Mouse (Mus musculus): Measurements from ENCODE around the gene Tpst1.
A peak's percentile ranks its signal among the peaks of the same experiment; 100 is the strongest.

The Tpst1 gene

DNA sequence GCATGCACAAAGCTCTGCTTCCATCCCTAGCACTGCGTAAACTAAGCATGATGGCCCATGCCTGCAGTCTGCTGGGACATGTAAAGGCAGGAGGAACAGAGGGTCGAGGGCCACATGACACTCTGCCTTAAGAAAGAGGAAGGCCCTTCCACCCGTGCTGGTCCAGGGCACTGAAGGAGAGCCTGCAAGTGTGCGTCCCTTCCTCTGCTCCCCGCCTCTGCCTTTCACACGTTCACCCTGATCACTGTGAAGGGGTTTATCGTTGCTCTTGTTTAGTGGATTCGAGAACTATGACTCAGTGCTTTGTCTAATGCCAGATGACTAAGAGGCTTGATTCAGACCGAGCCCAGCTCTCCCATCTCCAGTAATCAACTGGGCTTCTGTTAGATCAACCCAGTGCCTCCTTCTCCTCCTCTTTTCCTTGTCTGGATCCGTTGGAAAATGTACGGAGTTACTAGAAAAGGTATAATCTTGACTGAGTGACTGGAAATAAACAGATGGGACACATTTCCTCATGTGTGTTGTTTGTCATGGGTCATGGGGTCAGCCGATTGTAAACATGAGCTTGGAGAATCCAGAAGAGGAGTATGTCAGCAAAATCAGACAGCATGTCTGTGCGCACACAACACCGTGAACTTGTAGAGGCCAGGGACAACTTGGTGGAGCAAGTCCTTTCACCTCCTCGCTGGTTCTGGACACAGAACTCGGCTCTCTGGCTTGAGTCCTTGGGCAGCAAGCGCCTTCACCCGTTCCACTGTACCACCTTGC, 16.7 kb downstream of the Tpst1 start:
- peak; percentile 22 for DNase-seq

DNA sequence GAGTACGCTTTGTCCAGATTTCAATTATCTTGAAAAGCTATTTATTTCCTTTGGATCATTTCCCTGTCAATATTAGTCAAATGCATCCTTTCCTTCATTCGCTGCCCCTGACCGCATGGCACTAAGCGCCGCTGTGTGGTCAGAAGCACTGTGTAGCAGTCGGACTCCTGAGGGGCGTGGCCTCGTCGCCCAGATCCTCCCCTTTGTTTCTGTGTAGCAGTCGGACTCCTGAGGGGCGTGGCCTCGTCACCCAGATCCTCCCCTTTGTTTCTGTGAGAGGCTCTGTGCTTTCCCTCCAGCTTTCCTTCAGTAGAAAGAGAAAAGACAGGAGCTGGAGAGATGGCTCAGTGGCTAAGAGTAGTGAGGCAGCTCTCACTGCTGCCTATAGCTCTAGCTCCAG, 23.6 kb downstream of the Tpst1 start:
- peak; percentile 42 for DNase-seq

DNA sequence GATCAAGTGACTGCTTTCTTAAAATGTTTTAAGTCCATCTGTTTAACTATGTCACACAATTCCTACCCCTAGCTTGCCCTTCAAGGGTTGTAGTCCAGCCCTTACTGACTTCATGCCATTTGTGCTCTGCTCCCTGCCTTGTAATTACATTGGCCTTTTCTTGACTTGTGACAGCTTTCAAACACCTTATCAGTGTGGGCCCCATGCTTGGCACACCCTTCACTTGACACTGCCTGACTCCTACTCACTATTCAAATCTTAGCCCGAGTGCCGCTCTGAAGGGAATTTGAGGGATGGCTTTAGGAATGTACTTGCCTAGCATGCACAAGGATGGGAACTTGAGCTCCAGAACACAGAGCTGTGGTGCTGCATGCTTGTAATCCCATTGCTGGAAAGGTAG, 24.7 kb downstream of the Tpst1 start:
- DNase-seq = no peak

DNA sequence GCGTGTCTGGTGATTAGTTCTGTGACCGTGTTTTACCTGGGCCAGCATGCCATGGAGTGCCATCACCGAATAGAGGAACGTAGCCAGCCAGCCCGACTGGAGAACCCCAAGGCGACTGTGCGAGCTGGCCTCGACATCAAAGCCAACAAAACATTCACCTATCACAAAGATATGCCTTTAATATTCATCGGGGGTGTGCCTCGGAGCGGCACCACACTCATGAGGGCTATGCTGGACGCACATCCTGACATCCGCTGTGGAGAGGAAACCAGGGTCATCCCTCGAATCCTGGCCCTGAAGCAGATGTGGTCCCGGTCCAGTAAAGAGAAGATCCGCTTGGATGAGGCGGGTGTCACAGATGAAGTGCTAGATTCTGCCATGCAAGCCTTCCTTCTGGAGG, 28.6 kb downstream of the Tpst1 start:
- no peak for DNase-seq

DNA sequence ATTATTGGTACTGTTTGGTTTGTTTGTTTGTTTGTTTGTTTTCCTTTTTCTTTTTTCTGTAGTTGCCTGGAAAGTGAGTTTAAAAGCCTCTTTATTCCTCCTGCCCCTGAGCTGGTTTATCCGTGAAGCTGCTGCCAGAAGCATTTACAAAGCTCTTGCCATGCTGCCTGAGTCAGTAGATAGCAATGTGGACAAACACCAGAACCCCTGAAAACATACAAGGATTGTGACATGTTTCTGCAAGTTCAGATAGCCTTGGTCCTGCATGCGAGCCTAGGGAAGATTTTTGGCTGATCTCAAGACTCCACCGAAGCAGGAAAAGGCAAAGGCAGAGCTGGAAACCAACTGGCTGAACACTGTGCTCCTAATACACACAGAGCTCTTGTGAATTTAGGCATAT, 36.2 kb downstream of the Tpst1 start:
- no peak for DNase-seq

DNA sequence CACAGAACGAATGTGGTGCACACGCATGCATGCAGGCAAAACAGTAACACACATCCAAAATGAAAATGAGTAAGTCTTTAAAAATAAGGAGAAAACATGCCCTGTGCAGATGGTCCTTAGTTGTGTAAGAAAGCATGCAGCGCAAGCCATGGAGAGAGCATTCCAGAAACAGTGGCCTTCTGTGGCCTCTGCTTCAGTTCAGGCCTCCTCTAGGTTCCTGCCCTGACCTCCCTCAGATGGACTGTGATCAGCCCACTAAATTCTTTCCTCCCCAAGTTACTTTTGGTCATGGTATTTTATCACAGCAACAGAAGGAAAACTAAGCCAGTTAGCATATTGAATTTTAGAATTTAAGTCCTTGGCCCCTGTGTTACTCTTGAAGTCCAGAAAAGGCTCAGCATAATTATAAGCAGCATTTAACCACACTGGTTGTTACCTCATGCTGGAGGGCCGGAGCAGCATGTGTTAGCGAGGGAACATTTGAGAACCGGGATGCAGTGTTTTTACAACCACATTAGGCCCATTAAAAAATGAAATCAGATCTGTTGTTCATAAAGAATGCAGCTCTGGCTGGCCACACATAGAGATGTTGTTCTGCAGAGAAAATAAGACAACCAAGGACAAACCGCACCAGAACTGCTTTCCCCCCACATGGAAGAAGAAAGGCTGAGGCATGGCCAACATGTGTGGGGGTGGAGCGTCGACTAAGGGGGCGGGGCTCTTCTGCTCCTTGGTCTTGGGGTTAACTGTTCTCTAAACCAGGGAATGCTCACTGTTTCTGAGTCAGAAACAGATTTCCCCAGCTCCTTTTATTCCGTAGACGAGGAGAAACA, 37.7 kb downstream of the Tpst1 start:
- DNase-seq = no peak

DNA sequence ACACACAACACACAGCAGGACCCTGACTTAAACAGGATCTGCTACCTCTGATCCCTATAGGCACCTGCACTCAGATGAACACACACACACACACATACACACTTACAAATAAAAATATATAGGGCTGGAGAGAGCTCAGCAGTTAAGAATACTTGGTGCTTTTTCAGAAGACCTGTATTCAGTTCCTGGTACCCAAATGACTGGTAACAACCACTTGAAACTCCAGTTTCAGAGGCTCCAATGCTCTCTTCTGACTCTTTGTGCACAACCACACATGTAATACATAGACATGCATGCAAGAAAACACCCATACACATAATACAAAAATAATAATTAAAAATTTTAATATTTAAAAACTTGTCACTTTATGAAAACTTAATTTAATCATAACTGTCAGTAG, 39.5 kb downstream of the Tpst1 start:
- DNase-seq = no peak

DNA sequence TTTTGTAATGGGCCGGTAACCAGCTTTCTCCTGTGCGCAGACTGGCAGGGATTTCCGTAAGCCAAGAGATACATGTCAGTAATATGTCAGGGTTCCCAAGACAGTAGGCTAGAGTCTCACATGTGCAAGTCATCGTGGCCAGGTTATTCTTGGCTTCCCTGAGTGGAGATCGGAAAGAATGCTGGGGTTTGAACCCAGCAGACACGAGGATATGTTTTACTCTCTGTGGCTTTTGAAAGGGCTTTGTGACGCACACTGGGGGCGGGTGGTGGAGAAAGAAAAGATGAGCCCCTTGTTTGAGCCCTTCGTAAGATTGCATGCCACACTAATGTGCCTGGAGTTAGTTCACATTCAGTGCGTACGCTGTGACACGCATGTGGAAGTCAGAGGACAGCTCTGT, 43.0 kb downstream of the Tpst1 start:
- DNase-seq = no peak

DNA sequence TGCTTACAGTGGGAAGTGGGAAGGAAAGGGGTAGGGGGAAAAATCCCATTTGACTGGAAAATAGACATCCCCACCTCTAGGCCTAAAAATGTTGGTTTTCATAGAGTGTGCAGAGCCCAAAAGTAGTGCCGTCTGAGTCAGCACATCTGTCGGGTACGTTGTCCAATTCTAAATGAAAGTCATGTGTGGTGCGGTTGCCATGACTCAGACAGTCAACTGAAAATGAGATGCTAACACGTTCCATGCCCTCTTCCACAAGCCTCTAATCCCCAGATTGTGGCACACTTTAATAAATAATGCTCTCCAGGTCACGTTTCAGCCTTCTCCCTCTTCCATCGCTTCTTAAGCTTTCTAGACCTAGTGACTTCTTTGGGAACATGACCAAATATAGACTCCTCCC, 43.7 kb downstream of the Tpst1 start:
- DNase-seq = no peak

DNA sequence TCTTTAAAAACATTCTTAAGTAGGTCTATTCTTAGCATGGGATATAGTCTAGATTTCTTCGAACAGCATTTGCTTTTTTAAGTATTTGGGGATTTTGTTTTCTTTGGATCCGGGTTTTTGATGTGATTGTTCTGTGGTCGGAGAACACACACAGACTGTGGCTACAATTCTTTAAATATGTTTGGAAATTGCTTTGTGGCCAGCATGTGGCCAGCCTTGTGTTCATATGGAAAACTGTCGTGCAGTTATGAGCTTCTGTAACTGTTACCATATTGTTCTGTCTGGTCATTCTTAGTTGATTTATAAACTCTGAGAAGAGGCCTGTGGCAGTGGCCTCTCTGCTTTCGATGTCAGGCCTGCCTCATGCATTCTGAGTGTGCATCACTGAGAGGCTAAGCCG, 44.8 kb downstream of the Tpst1 start:
- no peak for DNase-seq

DNA sequence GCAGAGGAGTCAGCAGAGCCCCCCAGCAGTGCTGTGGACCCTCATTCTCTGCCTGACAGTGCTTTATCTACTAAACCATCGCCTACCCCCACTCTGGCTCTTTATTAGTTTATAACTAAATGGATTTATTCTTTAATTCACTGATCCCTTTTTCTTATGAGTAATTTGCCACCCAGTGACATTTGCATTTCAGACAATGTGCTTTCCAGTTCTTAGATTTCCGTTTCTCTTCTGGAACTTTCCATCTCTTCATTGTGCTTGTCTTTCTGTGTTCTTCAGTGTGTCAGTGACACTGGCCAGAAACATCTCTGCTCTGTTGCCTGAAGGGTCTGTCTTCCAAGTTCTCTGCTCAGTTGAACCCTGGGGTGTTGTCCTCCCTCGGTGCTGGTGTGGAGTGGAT, 46.1 kb downstream of the Tpst1 start:
- DNase-seq = no peak

DNA sequence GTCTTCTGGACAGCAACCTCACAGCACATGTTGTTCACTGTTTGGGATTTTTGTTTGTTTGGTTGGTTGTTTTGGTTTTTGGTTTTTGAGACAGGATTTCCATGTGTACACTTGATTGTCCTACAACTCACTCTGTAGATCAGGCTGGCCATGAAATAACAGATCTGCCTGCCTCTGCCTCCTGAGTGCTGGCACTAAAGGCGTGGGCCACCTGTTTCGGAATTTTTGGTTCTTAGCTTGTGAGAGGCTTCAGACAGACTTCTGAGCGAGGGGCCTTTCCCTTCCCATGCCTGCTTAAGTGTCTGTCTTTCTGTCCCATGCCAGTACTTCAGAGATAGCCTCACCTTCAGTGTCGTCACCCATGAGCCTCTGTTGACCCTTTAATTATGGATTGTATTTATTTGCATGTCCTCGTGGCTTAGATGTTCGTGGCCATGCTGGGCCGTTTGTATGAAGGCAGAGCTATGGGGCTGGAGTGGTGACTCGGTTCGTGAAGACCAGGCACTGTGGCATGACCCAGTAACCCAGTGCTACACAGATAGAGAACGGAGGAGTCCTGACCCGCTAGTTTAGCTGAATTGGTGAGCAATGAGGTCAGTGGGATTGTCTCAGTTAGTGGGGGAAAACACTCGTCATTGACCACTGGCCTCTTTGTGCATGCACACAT, 47.1 kb downstream of the Tpst1 start:
- no peak for DNase-seq

DNA sequence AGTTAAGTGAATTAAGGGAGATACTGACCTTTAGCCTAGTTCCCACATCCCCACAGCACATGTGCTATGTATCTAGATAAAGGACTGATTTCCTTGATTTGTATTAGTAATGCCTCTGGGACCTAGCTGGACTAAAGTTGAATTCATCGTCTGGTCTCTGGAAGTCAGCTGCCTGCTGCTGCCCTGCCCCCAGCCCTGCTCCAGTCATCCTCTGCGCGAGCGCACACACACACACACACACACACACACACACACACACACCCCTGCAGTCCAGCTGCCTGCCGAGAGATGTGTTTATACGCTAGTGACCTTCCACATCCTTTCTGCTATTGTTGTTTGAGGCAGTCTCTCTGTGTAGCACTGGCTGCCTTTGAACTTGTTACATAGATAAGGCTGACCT, 47.8 kb downstream of the Tpst1 start:
- peak; percentile 30 for DNase-seq

DNA sequence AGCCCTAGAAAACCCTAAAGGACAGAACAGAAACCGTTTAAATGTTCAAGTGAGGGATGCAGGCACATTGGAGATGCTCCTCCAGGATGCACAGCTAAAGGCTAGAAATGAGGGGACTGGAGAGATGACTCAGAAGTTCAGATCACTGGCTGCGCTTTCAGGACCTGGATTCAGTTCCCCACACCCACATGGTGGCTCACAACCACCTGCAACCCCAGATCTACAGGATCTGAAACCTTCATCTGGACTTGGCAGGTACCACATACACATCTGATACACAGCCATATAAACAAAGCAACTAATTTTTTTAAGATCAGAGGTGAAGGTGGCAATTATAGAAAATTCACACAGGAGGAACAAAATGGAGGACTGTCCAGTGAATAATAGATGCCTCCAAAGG, 49.2 kb downstream of the Tpst1 start:
- DNase-seq = no peak

DNA sequence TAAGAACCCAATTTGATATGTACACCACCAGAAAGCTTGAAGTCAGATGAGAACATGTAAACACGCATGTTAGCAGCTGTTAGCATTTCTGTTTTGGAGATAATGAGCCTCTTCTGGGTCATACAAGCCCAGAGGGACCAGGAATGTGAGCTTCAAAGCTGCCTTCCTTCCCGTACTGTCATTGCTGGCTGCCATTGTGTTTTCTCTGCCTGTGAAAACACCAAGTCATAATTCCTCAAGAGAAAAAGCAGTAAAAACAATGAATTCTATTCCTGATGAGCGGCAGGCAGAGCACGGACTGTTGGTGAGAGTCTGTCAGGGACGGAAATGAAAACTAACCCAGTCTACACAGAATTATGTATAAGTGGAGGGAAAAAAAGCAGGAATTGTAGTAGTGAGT, 51.1 kb downstream of the Tpst1 start:
- DNase-seq = no peak

DNA sequence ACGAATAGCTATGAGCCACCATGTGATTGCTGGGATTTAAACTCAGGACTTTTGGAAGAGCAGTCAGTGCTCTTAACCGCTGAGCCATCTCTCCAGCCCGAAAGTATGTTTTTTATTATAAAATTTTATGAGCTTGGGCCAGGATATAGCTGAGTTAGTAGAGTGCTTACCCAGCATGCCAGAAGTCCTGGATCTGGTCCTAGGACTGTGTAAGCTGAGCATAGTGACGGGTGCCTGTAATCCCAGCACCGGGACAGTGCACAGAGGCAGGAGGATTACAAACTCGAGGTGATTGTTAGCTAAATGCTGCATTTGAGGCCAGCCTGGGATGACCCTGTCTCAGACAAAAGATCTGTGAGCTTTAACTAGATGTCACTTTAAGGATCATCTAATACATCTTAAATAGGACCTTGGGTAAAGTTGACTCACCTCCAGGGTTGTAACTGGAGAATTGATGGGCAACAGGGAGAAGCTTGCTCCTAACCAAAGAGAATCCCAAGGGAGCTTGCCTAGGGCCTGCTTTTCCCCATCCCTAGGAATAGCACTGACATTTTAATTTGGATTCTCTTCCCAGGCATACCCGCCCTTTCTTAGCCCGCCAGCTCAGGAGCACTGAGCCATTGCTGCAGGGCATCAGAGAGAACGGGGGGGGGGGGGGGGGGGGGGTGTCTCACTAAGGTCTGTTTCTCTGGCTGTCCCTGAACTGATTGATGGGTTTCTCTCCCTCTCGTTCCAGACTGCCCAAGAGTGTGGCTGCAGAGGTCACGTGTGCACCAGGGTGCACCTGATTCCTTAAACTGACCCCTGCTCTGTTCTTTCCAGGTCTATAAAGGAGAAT, 55.8 kb downstream of the Tpst1 start:
- DNase-seq = no peak

DNA sequence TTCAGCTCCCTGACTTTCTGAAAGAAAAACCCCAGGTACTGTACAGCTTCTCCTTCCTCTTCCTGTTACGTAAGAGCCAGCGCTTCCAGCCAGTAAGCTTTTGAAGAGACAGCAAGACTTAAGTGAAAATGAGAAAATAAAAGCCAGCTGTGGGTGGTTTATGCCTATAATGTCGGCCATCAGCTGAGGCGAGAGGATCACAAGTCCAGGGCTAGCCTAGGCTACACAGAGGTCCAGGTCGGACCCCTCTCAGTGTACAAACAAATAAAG, 56.3 kb downstream of the Tpst1 start:
- no peak for DNase-seq

DNA sequence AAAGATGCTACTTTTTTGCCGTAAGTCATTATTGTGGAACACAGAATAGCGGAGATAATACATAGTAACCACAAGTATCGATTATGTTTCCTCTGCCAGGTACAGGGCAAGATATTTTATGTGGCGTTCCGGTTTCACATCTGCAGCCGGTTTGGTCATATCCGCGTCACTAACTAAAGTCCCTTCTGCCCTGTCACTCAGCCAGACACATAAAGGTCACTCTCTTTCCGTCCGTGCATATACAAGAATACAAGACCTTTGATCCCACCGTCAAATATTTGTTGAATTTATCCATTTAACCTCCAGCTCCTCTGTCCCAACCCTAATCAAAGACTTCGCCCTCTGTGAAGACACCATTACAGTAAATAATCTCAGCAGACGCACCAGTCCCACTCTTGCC, 63.5 kb downstream of the Tpst1 start:
- DNase-seq = no peak

DNA sequence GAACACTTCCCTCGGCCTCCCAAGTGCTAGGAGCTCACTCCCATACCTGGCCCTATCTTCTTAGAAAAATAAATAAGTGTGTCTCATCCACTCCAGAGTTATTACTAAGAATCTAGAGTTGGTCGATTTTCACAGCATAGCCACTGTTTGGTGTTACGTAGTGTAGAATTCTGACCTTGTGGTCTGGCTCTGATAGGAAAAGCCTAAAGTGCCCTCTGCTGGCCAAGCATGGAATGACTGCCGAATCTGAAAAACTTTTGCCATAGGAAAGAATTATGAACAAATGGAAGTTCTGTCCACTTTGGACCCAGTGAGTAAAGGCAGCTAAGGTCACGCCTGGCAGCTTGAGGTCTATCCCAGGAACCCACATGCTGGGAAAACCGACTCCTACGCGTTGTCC, 66.3 kb downstream of the Tpst1 start:
- peak; percentile 92 for DNase-seq

DNA sequence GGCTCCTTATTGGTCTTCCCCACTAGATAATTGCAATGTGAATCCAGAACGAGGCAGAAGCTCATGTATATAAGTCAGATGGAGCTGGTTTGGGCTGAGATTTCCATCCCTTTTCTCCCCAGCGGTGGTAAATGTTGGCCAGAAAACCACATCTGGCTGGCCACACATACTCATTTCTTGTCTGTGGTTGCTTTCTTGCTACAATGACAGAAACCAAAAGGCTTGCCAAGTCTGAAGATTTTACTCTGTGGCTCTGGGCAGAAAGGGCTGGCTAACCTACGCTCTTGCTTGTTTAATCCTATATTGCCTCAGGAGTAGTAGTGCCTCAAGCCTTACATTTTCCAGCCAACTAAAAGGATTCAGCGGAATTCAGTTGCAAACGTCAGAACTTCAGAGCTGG, 68.0 kb downstream of the Tpst1 start:
- no peak for DNase-seq

DNA sequence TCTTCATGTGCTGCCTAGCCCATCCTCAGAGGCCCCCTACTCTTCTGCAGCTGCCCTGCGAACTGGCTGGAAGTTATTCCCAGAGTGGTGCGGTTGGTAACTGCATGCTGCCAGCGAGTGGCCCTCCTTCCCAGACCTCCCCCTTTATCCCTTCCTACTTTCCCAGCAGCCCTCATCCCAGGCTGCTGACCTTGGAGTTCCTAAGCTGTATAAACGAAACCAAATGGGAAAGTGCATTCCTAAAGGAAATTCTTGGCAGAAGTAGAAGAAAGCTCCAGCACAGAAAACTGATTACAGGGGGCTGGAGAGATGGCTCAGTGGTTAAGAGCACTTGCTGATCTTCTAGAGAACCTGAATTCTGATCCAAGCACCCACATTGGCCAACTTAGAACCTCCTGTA, 68.9 kb downstream of the Tpst1 start:
- DNase-seq = peak; percentile 18

DNA sequence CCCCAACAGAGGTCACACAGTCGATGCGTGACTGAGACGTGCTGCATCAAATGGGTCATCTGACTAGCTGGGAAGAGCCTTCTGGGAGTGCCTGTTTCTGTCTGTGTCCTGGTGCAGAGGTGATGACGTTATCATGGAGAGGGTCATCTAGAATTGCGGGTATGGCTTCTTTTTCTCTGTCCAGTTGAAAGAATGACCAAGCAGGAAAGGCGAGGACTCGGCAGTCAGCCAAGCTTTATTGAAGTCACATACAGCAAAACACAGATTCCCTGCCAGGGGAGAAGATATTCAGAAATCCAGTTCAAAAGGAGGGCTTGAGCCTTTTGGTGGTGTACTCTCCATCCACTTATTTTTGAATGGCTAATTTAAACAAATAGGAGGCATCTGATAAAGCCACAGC, 70.0 kb downstream of the Tpst1 start:
- no peak for DNase-seq

DNA sequence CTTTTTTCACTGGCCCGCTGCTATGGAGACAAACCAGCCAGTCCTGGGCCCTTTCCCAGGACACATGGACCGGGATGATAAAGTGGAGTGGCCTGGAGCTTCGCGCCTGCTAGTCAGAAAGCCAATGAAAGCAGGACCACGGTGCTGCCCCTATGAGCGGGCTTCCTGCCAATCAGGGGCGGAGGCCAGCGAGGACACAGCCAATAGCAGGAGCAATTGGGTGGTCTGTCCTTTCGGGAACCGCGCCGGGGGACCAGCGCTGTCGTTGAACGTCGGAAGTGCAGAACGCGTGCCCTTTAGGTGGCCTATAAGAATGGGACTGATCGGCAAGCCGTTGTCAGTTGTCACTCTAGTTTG, 70.8 kb downstream of the Tpst1 start:
- DNase-seq = peak; percentile 69
